Mouse (Mus musculus) gastrocnemius, adult 2 months (tissue): Measurements from ENCODE around the gene Xrcc4. TPM values are rescaled to one million over a fixed set of nuclear protein-coding genes. Genes with fewer than 3 reads are reported as not detected.

Experiments
- DNase-seq: peaks from one replicate; pipeline ENCODE4 v3.0.0; 2022
- H3K27ac ChIP-seq: fragments of 200-600 bp; 2 replicates; pipeline ENCODE4 v1.8.1; 2022; ENCODE audit warnings: mild to moderate bottlenecking
- H3K4me3 ChIP-seq: fragments of 200-600 bp; 2 replicates; pipeline ENCODE4 v1.8.1; 2022; ENCODE audit warnings: mild to moderate bottlenecking, moderate library complexity
- CTCF ChIP-seq: fragments of 200-600 bp; IDR thresholded peaks from 2 replicates; pipeline ENCODE4 v1.8.1; 2022; ENCODE audit warnings: antibody characterized with exemption, mild to moderate bottlenecking, moderate library complexity
- intact Hi-C: fragments of 180-260 bp; cut with DNase I; formaldehyde crosslinking; loops from one replicate; pipeline ENCODE4 v1.15.1; 2025
- total RNA-seq, 2 experiments: library from RNA; stranded (reverse); gene quantifications; 2 replicates each; pipeline ENCODE4 v1.2.3; 2021

The Xrcc4 gene
- total RNA-seq, 2 experiments from 2014 or later, result 8.0 to 8.1 TPM

DNA sequence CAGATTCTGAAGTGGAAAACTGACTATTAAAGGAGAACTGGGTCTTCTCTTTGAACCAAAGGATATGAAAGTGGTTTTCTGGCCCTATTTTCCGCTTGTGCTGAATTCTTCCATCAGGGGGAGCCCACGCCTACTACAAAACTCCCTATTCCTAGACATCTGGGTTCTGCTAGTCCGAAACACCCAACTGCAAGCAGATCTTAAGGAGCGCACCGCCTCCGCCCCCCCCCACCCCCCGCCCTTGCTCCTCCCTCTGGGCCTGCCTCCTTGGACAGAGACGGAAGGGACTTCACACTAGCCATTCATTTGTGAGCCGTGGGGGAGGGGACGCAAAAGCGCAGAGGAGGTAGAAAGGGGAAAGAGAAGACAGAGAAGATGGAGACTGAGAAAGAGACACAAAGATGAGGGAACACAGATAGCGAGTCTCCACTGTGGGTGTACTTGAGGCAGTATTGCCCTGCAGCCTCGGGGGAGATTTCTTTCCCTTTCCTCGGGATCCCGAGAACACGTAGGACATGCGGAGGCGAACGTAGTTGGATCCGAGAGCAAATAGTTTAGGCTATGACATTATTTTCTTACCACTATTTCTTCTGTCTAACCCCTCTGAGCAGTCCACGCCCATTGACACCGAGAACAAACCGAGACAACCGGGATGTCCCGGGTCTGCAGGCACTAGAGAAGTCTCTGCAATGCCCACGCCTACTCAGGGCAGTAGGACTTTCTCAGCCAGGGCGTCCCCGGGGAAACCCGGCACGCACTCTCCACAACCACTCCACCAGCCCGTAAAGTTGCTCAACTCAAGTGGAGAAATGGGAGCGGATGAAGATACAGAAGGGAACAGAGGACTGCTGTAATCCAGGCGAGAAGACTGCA lies 348.9 kb downstream of the Xrcc4 start:
- peak; percentile 72 for DNase-seq
- Histone ChIP-seq H3K4me3 (peak overlapping the region; percentile 86), H3K27ac (peak overlapping the region; percentile 83)
- TF ChIP-seq CTCF, result peak; percentile 60
- intact Hi-C loops, result loop anchor here (10.0 kb wide), 1 partner anchor 354 kb away; no protein-coding TSS in a partner anchor

- Histone ChIP-seq H3K27ac (peak overlapping the region; percentile 83), H3K4me3 (peak overlapping the region; percentile 86)
- no peak for TF ChIP-seq CTCF
- intact Hi-C loops, result loop anchor here (10.0 kb wide), 1 partner anchor 355 kb away; no protein-coding TSS in a partner anchor
- DNase-seq, result peak; percentile 27
These were observed 349.6 kb downstream of the Xrcc4 start for GRCm38 (mm10) chr13:89739696-89740242.

GRCm38 (mm10) chr13:89738776-89739695 lies 350.4 kb downstream of the Xrcc4 start:
- intact Hi-C loops, result no loop called here
- TF ChIP-seq CTCF, result no peak
- Histone ChIP-seq H3K4me3 (peak overlapping the region; percentile 86), H3K27ac (peak overlapping the region; percentile 83)
- peak; percentile 94 for DNase-seq

DNA sequence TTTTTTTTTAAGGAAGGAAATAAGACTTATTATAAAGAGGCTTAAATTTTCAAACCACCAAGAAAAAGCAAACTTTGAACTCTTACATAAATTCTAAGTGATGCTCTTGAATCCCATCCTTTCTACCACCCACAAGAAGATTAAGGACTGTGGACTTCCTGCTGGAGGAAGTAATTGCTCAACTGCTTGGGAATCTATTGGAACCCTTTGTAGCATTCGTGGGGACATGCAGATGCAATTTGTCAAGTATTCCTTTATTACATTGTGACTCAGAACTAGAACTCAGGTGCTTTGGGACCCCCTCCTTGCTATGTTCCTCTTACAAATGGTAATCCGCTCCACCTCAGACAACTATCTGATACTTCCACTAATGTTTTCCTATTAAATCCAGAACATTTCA lies 351.1 kb downstream of the Xrcc4 start:
- Histone ChIP-seq H3K4me3 (no peak overlapping the region), H3K27ac (peak overlapping the region; percentile 83; the same call in 1 of the 2 replicates)
- TF ChIP-seq CTCF, result no peak
- DNase-seq, result no peak
- intact Hi-C loops, result no loop called here

DNA sequence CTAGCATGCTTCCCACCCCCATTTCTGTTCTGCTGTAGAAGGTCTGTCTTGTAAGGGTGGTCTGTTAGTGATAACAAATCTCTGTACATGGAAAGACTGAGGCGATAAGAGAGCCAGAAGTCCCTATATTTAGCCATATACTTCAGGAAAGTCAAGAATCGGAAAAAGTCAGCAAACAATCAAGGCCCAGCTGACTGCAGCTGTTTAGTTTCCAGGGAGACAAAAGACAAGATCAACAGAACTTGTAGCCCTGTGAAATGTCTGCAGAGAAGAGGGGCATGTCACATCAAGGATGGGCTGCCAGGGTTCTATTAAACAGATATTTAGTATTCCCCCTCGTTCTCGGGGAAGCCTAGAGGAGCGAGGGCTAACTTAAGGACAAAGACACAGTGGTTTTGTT lies 354.3 kb downstream of the Xrcc4 start:
- no peak overlapping the region for H3K27ac ChIP-seq
- intact Hi-C loops, result no loop called here

DNA sequence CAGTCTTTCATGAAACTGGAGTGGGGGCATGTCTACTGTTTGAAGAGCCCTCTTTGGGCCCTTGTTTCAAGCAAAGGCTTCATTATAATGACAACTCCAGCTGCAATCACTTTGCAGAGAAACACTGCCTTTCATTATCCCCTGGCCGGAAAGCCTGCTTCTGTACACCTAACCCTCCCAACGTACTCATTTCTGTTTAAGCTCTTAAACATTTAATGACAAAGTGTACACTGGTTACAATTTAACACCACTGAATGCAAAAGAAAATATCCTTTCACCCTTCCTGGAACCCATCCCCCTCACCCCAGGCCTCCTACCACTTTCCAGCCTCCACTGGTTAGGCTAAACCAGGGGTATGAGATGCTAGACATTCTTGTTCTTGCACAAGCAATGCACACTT lies 362.9 kb downstream of the Xrcc4 start:
- DNase-seq, result no peak
- TF ChIP-seq CTCF, result no peak
- no peak overlapping the region for H3K4me3 ChIP-seq
- intact Hi-C loops, result no loop called here
- H3K27ac ChIP-seq, result no peak overlapping the region

More for the DNA sequence above, 354.3 kb downstream of the Xrcc4 start:
- TF ChIP-seq CTCF, result no peak
- no peak for DNase-seq
- no peak overlapping the region for H3K4me3 ChIP-seq

Other genes starting within 250 kb of the Xrcc4 start
- 1 to 10 TPM; 8.3 to 8.4 TPM for gene Tmem167, start 485 bp downstream of the Xrcc4 start, total RNA-seq